Mouse (Mus musculus): ENCODE measurements at regions not wholly inside any gene's neighbourhood (a gene's known extent, or its start where the extent isn't known, plus 50 kb on each side); places are given as distances from the start of the nearest gene placed in this dataset.

DNA sequence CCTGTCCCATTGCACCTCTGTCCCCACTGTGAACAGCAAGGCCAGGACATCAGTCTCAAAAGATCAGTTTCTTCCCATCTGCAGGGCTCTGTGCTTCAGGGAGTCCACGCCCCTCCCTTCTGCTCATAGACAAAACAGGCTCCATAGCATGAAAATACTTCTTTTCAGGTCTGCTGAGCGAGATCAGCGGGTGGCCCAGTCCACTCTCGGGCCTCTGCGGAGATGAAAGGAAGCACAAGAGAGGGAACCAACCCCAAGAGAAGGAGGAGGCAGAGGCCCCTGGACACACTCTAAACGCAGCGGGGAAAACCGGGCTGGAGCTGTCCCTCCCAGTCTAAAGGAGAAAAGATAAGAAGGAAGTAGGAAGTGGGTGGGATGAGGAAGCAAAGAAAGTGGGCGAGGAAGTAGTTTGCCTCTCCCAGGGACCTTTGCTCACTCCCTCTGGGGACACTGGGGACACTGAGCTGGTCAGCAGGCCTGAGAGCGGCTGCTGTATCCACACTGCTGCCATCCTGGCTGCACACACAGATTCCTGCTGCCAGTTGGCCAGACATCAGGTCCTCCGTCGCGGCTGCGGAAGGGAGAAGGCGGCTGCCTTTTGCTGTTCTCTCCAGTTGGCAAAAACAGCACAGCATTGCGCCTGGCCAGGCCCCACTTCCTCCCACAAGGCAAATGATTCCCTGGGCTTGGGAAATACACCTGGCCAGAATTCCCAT is 143.5 kb downstream of the Rybp start:
- no peak for TF ChIP-seq CTCF (IDR thresholded peaks at IDR 0.05; ENCODE audit: control insufficient read depth, insufficient read depth, insufficient read length)
- TF ChIP-seq MAX (IDR thresholded peaks at IDR 0.05): no peak
- no peak for TF ChIP-seq MYOG (IDR thresholded peaks at IDR 0.05; ENCODE audit: control insufficient read depth, extremely low read depth, insufficient read length)
- TF ChIP-seq CEBPB (IDR thresholded peaks at IDR 0.05; ENCODE audit: low read depth): no peak
- TF ChIP-seq USF1 (IDR thresholded peaks at IDR 0.05; ENCODE audit: low read depth): no peak
- TF ChIP-seq FOSL1 (IDR thresholded peaks at IDR 0.05; ENCODE audit: insufficient read depth, low read length, poor library complexity, severe bottlenecking): no peak

All from C2C12 (cell line).